Mouse (Mus musculus): ENCODE measurements at regions not wholly inside any gene's neighbourhood (a gene's known extent, or its start where the extent isn't known, plus 50 kb on each side); places are given as distances from the start of the nearest gene placed in this dataset.

DNA sequence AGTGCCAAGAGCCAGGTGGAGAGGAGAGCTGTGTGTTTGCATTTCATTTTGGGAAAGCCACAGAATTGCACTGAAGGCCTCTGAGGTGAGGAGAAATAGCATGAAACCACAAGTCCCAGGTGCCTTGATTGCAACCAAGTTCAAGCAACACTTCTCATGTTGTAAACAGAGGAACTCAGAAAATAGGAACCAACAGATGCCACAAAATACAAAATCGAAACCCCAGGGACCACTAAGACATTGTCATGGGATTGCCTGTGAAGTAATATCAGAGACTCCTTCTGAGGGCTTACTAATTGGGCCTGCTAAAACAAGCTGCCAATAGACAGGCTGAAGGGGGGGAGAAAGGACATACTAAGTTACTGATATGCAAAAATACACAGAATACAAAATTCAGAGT lies 1510.5 kb upstream of the Lrrc6 start:
- no peak for TF ChIP-seq CTCF (IDR thresholded peaks at IDR 0.05; ENCODE audit: insufficient read depth, low read depth, low read length)
- no peak for TF ChIP-seq POLR2A (IDR thresholded peaks at IDR 0.05; ENCODE audit: insufficient read depth, low read depth, low read length)
